Mouse (Mus musculus): ENCODE measurements around the gene Ros1.
A peak's percentile ranks its signal among the peaks of the same experiment; 100 is the strongest.

The Ros1 gene

GRCm38 (mm10) chr10:52033729-52034128 lies 161.3 kb downstream of the Ros1 start:
- TF ChIP-seq NANOG (IDR thresholded peaks at IDR 0.05; ENCODE audit: borderline replicate concordance, low read length), result no peak
- no peak for TF ChIP-seq CTCF (conservative IDR thresholded peaks at IDR 0.05; ENCODE audit: low read length)
- TF ChIP-seq POU5F1 (IDR thresholded peaks at IDR 0.05; ENCODE audit: borderline replicate concordance, low read length), result no peak
- H3K9me3 ChIP-seq (ENCODE audit: low read length), result no peaks in the 10 kb centered on the region
- H3K36me3 ChIP-seq (ENCODE audit: insufficient read depth, low read length), result no peaks in the 10 kb centered on the region
- H3K4me1 ChIP-seq (replicated peaks; ENCODE audit: low read depth, low read length), result peaks cover 11% of the 10 kb centered on the region
- no peak overlapping the region for H3K4me3 ChIP-seq (replicated peaks; ENCODE audit: low read length)
- H3K27me3 ChIP-seq (ENCODE audit: insufficient read depth, low read length), result peaks cover 30% of the 10 kb centered on the region

- peaks cover 19% of the 10 kb centered on the region for H3K4me1 ChIP-seq (replicated peaks; ENCODE audit: low read depth, low read length)
- no peak overlapping the region for H3K4me3 ChIP-seq (replicated peaks; ENCODE audit: low read length)
- TF ChIP-seq POU5F1 (IDR thresholded peaks at IDR 0.05; ENCODE audit: borderline replicate concordance, low read length) (no peak), CTCF (conservative IDR thresholded peaks at IDR 0.05; ENCODE audit: low read length) (no peak), NANOG (IDR thresholded peaks at IDR 0.05; ENCODE audit: borderline replicate concordance, low read length) (no peak)
- H3K9me3 ChIP-seq (ENCODE audit: low read length), result 0 out of 2 replicates have a peak, but pooled peaks cover 3% of the 10 kb centered on the region
- peaks cover 70% of the 10 kb centered on the region for H3K27me3 ChIP-seq (ENCODE audit: insufficient read depth, low read length)
- no peaks in the 10 kb centered on the region for H3K36me3 ChIP-seq (ENCODE audit: insufficient read depth, low read length)
Observed at GRCm38 (mm10) chr10:52029421-52030080, 165.5 kb downstream of the Ros1 start.

- Histone ChIP-seq H3K4me3 (replicated peaks; ENCODE audit: low read length) (no peak overlapping the region), H3K27me3 (ENCODE audit: insufficient read depth, low read length) (peaks cover 78% of the 10 kb centered on the region), H3K9me3 (ENCODE audit: low read length) (0 out of 2 replicates have a peak, but pooled peaks cover 3% of the 10 kb centered on the region), H3K4me1 (replicated peaks; ENCODE audit: low read depth, low read length) (peaks cover 19% of the 10 kb centered on the region), H3K36me3 (ENCODE audit: insufficient read depth, low read length) (no peaks in the 10 kb centered on the region)
- no peak for TF ChIP-seq NANOG (IDR thresholded peaks at IDR 0.05; ENCODE audit: borderline replicate concordance, low read length)
- no peak for TF ChIP-seq CTCF (conservative IDR thresholded peaks at IDR 0.05; ENCODE audit: low read length)
- TF ChIP-seq POU5F1 (IDR thresholded peaks at IDR 0.05; ENCODE audit: borderline replicate concordance, low read length), result no peak
Observed at GRCm38 (mm10) chr10:52028561-52029370, 166.3 kb downstream of the Ros1 start.

- Histone ChIP-seq H3K4me3 (replicated peaks; ENCODE audit: low read length) (peak overlapping the region; percentile 77), H3K27me3 (ENCODE audit: insufficient read depth, low read length) (peaks cover 89% of the 10 kb centered on the region), H3K9me3 (ENCODE audit: low read length) (0 out of 2 replicates have a peak, but pooled peaks cover 3% of the 10 kb centered on the region), H3K4me1 (replicated peaks; ENCODE audit: low read depth, low read length) (peaks cover 26% of the 10 kb centered on the region), H3K36me3 (ENCODE audit: insufficient read depth, low read length) (no peaks in the 10 kb centered on the region)
- no peak for TF ChIP-seq NANOG (IDR thresholded peaks at IDR 0.05; ENCODE audit: borderline replicate concordance, low read length)
- TF ChIP-seq POU5F1 (IDR thresholded peaks at IDR 0.05; ENCODE audit: borderline replicate concordance, low read length), result no peak
- TF ChIP-seq CTCF (conservative IDR thresholded peaks at IDR 0.05; ENCODE audit: low read length), result no peak
Observed at GRCm38 (mm10) chr10:52027161-52028035, 167.6 kb downstream of the Ros1 start.

- Histone ChIP-seq H3K36me3 (ENCODE audit: insufficient read depth, low read length) (no peaks in the 10 kb centered on the region), H3K27me3 (ENCODE audit: insufficient read depth, low read length) (peaks cover 91% of the 10 kb centered on the region), H3K4me1 (replicated peaks; ENCODE audit: low read depth, low read length) (peaks cover 36% of the 10 kb centered on the region), H3K4me3 (replicated peaks; ENCODE audit: low read length) (no peak overlapping the region), H3K9me3 (ENCODE audit: low read length) (0 out of 2 replicates have a peak, but pooled peaks cover 3% of the 10 kb centered on the region)
- no peak for TF ChIP-seq CTCF (conservative IDR thresholded peaks at IDR 0.05; ENCODE audit: low read length)
- no peak for TF ChIP-seq POU5F1 (IDR thresholded peaks at IDR 0.05; ENCODE audit: borderline replicate concordance, low read length)
- TF ChIP-seq NANOG (IDR thresholded peaks at IDR 0.05; ENCODE audit: borderline replicate concordance, low read length), result no peak
Observed at GRCm38 (mm10) chr10:52025821-52026220, 169.2 kb downstream of the Ros1 start.

GRCm38 (mm10) chr10:52025291-52025690 lies 169.8 kb downstream of the Ros1 start:
- Histone ChIP-seq H3K4me3 (replicated peaks; ENCODE audit: low read length) (no peak overlapping the region), H3K36me3 (ENCODE audit: insufficient read depth, low read length) (no peaks in the 10 kb centered on the region), H3K9me3 (ENCODE audit: low read length) (0 out of 2 replicates have a peak, but pooled peaks cover 3% of the 10 kb centered on the region), H3K27me3 (ENCODE audit: insufficient read depth, low read length) (peaks cover 96% of the 10 kb centered on the region), H3K4me1 (replicated peaks; ENCODE audit: low read depth, low read length) (peaks cover 36% of the 10 kb centered on the region)
- TF ChIP-seq CTCF (conservative IDR thresholded peaks at IDR 0.05; ENCODE audit: low read length) (no peak), NANOG (IDR thresholded peaks at IDR 0.05; ENCODE audit: borderline replicate concordance, low read length) (no peak), POU5F1 (IDR thresholded peaks at IDR 0.05; ENCODE audit: borderline replicate concordance, low read length) (no peak)

- 0 out of 2 replicates have a peak, but pooled peaks cover 3% of the 10 kb centered on the region for H3K9me3 ChIP-seq (ENCODE audit: low read length)
- TF ChIP-seq POU5F1 (IDR thresholded peaks at IDR 0.05; ENCODE audit: borderline replicate concordance, low read length) (no peak), CTCF (conservative IDR thresholded peaks at IDR 0.05; ENCODE audit: low read length) (no peak), NANOG (IDR thresholded peaks at IDR 0.05; ENCODE audit: borderline replicate concordance, low read length) (no peak)
Observed at GRCm38 (mm10) chr10:52024053-52024410, 171.0 kb downstream of the Ros1 start.

More at GRCm38 (mm10) chr10:52024053-52024410, 171.0 kb downstream of the Ros1 start:
- Histone ChIP-seq H3K4me3 (replicated peaks; ENCODE audit: low read length) (no peak overlapping the region), H3K27me3 (ENCODE audit: insufficient read depth, low read length) (peaks cover 92% of the 10 kb centered on the region), H3K4me1 (replicated peaks; ENCODE audit: low read depth, low read length) (peaks cover 28% of the 10 kb centered on the region), H3K36me3 (ENCODE audit: insufficient read depth, low read length) (no peaks in the 10 kb centered on the region)

Data from E14TG2a.4 (cell line).